Mouse (Mus musculus) limb, embryonic 12.5 days (tissue): ENCODE measurements around the gene Prl3a1. TPM values are rescaled to one million over a fixed set of nuclear protein-coding genes. Genes with fewer than 3 reads are reported as not detected.

Source experiments
- ATAC-seq: fragments of 200-750 bp; cut with Nextera tagmentation; 2 replicates; pipeline ENCODE4 v1.8.0; 2017; ENCODE audit warnings: low read depth, moderate TSS enrichment; ENCODE audit not compliant: insufficient number of reproducible peaks, insufficient read depth, low FRiP score, low TSS enrichment
- H3K27ac ChIP-seq: fragments of 300-500 bp; sonication (generic); 2 replicates; pipeline ENCODE4 v1.5.1; 2016; ENCODE audit warnings: mild to moderate bottlenecking, moderate library complexity
- H3K27me3 ChIP-seq: fragments of 300-500 bp; sonication (generic); 2 replicates; pipeline ENCODE4 v1.6.1; 2016; ENCODE audit warnings: mild to moderate bottlenecking, moderate library complexity
- H3K36me3 ChIP-seq: fragments of 300-500 bp; sonication (generic); 2 replicates; pipeline ENCODE4 v1.6.1; 2016; ENCODE audit warnings: mild to moderate bottlenecking, moderate library complexity
- H3K4me1 ChIP-seq: fragments of 300-500 bp; sonication (generic); replicated peaks from 2 replicates; pipeline ENCODE4 v1.6.1; 2016
- H3K4me2 ChIP-seq: fragments of 300-500 bp; sonication (generic); 2 replicates; pipeline ENCODE4 v1.6.1; 2016; ENCODE audit warnings: mild to moderate bottlenecking, moderate library complexity
- H3K4me3 ChIP-seq: fragments of 300-500 bp; sonication (generic); replicated peaks from 2 replicates; pipeline ENCODE4 v1.5.1; 2016; ENCODE audit warnings: mild to moderate bottlenecking
- H3K9ac ChIP-seq: fragments of 300-500 bp; sonication (generic); replicated peaks from 2 replicates; pipeline ENCODE4 v1.6.1; 2016; ENCODE audit warnings: mild to moderate bottlenecking, moderate library complexity
- H3K9me3 ChIP-seq: fragments of 300-500 bp; sonication (generic); 2 replicates; pipeline ENCODE4 v1.6.1; 2016; ENCODE audit warnings: mild to moderate bottlenecking, moderate library complexity
- WGBS: fragments of 180-500 bp; shearing (Covaris S2); methylation state at CpG from one replicate; pipeline ENCODE4 v1.1.7; 2016; 5-methylcytosine and 5-hydroxymethylcytosine counted together
- polyA plus RNA-seq: library from polyadenylated mRNA; unstranded; fragments of >200 nt; fragmentation: Nextera tagmentation; extraction: Ambion mirVana; gene quantifications from 2 replicates; pipeline ENCODE4 v1.2.1, GENCODE M21; 2016

Prl3a1 gene
- polyA plus RNA-seq: not detected in 2 replicates

DNA sequence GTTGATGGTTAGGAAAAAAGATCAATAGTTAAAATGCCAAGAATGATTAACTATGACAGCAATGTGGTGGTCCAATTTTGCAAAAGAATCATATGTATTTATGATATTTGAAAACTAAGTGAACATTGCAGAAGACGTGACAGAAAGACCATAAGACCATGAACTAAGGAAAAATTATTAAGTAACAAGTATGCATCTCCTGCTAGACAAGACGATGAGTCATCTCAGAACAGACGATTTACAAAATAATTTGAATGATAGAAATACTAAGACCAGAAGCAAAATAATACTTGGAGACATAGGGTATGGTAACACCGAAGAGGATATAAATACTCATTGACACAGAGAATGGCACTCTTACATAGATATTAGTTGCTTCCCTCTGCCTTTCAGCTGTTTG, at the start of gene Prl3a1:
Prl3a1 (plus strand) TSS at position 301 of the 400 bp plus-strand sequence.
- Histone ChIP-seq H3K4me2 (no peak within 1 kb of the TSS), H3K4me3 (no peak within 1 kb of the TSS), H3K4me1 (no peaks in the 10 kb centered on the region), H3K27ac (no peak within 1 kb of the TSS), H3K36me3 (no peaks in the 10 kb centered on the region), H3K27me3 (no peaks in the 10 kb centered on the region), H3K9me3 (no peaks in the 10 kb centered on the region), H3K9ac (no peak within 1 kb of the TSS)
- ATAC-seq: no peak
- 88% methylated on average over 4 of the region's 4 CpGs for WGBS

DNA sequence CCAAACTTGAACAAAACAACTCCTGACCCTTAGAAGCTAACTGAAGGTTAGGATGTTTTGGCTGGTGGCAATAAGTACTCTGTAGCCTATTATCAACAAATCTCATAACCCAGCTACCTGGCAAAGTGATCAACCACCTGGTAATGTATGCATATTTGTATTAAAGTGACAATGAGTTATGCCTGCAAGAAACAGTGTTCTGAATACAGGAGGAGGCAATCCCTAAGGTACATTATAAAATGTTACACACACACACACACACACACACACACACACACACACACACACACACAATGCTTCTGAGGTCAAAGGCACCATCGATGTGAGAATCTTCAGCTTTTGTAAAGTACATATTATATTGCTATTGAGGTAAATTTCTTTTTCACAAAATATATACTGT, 17.7 kb upstream of the Prl3a1 start, which contains the start of gene Prl3b1:
Prl3b1 (plus strand) TSS at position 301 of the 400 bp plus-strand sequence.
- no peaks in the 10 kb centered on the region for H3K36me3 ChIP-seq
- no peaks in the 10 kb centered on the region for H3K27me3 ChIP-seq
- no peak within 1 kb of the TSS for H3K4me3 ChIP-seq
- H3K4me1 ChIP-seq: no peaks in the 10 kb centered on the region
- H3K9me3 ChIP-seq: no peaks in the 10 kb centered on the region
- WGBS: 95% methylated on average over 1 of the region's 1 CpGs
- H3K27ac ChIP-seq: no peak within 1 kb of the TSS
- no peak for ATAC-seq
- H3K9ac ChIP-seq: no peak within 1 kb of the TSS
- no peak within 1 kb of the TSS for H3K4me2 ChIP-seq

DNA sequence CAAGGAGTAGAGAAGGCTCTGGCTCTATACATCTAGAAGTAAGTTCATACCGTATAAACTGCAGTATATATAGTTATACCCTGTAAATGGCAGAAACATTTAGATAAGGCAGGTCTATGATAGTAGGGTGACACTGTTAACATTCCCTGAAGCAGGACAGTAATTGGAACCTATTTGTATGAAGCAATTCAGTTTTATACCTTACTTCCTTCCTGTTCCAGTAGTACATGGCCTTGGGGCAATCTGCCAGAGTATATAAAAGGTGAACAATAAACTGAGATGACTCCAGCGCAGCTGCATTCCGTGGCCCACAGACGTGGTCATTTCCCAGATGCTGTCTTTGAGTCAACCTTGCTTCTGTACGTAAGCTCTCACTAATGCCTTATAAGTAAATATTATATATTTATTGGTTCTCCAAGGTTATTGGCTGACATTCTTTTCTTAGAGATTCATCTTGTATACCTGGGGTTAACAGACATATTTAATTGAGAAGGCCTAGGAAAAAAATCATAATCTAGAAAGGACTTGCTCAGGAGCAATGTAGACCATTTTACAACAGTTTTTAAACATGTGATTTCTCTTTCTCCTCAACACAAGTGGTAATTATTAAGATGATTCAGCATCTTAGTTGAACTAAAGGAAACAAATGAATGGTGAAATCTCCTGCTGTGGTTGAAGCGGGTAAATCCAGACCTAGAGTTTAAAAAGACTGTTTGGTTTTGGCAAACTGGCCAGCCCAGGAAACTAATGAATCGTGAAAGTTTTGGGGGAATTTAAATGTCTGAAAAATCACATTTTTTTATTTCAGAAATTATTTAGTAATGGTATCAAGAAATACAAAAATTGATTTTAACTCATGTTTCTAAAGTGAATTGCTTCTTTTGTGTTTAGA, 53.3 kb downstream of the Prl3a1 start, which contains the start of gene Prl6a1:
Prl6a1 (plus strand) TSS at position 294 of the 892 bp plus-strand sequence.
- H3K9me3 ChIP-seq: no peaks in the 10 kb centered on the region
- no peak within 1 kb of the TSS for H3K4me3 ChIP-seq
- no peak for ATAC-seq
- H3K4me2 ChIP-seq: no peak within 1 kb of the TSS
- H3K4me1 ChIP-seq: no peaks in the 10 kb centered on the region
- WGBS: 59% methylated on average over 7 of the region's 7 CpGs
- H3K9ac ChIP-seq: no peak within 1 kb of the TSS
- H3K27me3 ChIP-seq: no peaks in the 10 kb centered on the region
- H3K27ac ChIP-seq: no peak within 1 kb of the TSS
- no peaks in the 10 kb centered on the region for H3K36me3 ChIP-seq

Other genes with a start within 250 kb of the Prl3a1 start
- gene Prl, start 201.9 kb upstream of the Prl3a1 start, polyA plus RNA-seq: not detected in 2 replicates
- gene Prl3d1, start 165.2 kb upstream of the Prl3a1 start, polyA plus RNA-seq: not detected in 2 replicates
- gene Prl3d2, start 137.7 kb upstream of the Prl3a1 start, polyA plus RNA-seq: not detected in 2 replicates
- not detected in 2 replicates for gene Prl3d3, start 102.6 kb upstream of the Prl3a1 start, polyA plus RNA-seq
- gene Prl3c1, start 62.8 kb upstream of the Prl3a1 start, polyA plus RNA-seq: not detected in 2 replicates
- gene Prl3b1, start 17.6 kb upstream of the Prl3a1 start, polyA plus RNA-seq: not detected in 2 replicates
- not detected in 2 replicates for gene Prl6a1, start 53.2 kb downstream of the Prl3a1 start, polyA plus RNA-seq
- not detected in 2 replicates for gene Prl8a2, start 86.2 kb downstream of the Prl3a1 start, polyA plus RNA-seq
- not detected in 2 replicates for gene Prl2b1, start 131.4 kb downstream of the Prl3a1 start, polyA plus RNA-seq
- gene Prl8a6, start 179.3 kb downstream of the Prl3a1 start, polyA plus RNA-seq: not detected in 2 replicates